Mouse (Mus musculus) embryonic facial prominence, embryonic 12.5 days (tissue): ENCODE data around the gene Dbndd2. TPM values are rescaled to one million over a fixed set of nuclear protein-coding genes. Genes with fewer than 3 reads are reported as not detected.

ENCODE experiments used
- ATAC-seq: fragments of 200-750 bp; cut with Nextera tagmentation; 2 replicates; pipeline ENCODE4 v1.8.0; 2017; ENCODE audit not compliant: insufficient number of reproducible peaks, insufficient read depth, low FRiP score, low TSS enrichment
- H3K27ac ChIP-seq: fragments of 300-500 bp; sonication (generic); 2 replicates; pipeline ENCODE4 v1.5.1; 2016; ENCODE audit warnings: mild to moderate bottlenecking
- H3K27me3 ChIP-seq: fragments of 300-500 bp; sonication (generic); 2 replicates; pipeline ENCODE4 v1.6.1; 2016; ENCODE audit warnings: mild to moderate bottlenecking, moderate library complexity
- H3K36me3 ChIP-seq: fragments of 300-500 bp; sonication (generic); 2 replicates; pipeline ENCODE4 v1.6.1; 2016; ENCODE audit warnings: mild to moderate bottlenecking
- H3K4me1 ChIP-seq: fragments of 300-500 bp; sonication (generic); 2 replicates; pipeline ENCODE4 v1.6.1; 2016
- H3K4me2 ChIP-seq: fragments of 300-500 bp; sonication (generic); replicated peaks from 2 replicates; pipeline ENCODE4 v1.6.1; 2016; ENCODE audit warnings: mild to moderate bottlenecking, moderate library complexity
- H3K4me3 ChIP-seq: fragments of 300-500 bp; sonication (generic); 2 replicates; pipeline ENCODE4 v1.5.1; 2016; ENCODE audit warnings: mild to moderate bottlenecking
- H3K9ac ChIP-seq: fragments of 300-500 bp; sonication (generic); 2 replicates; pipeline ENCODE4 v1.6.1; 2016; ENCODE audit warnings: mild to moderate bottlenecking, moderate library complexity
- H3K9me3 ChIP-seq: fragments of 300-500 bp; sonication (generic); 2 replicates; pipeline ENCODE4 v1.6.1; 2016; ENCODE audit warnings: mild to moderate bottlenecking, moderate library complexity
- WGBS: fragments of 180-500 bp; shearing (Covaris S2); methylation state at CpG from one replicate; pipeline ENCODE4 v1.1.7; 2016; 5-methylcytosine and 5-hydroxymethylcytosine counted together
- polyA plus RNA-seq: library from polyadenylated mRNA; unstranded; fragments of >200 nt; fragmentation: Nextera tagmentation; extraction: Ambion mirVana; gene quantifications from 2 replicates; pipeline ENCODE4 v1.2.1, GENCODE M21; 2016

Dbndd2 gene
- polyA plus RNA-seq, 1 experiment from 2014 or later = 1.7 TPM

- no peak for ATAC-seq
Measured at GRCm38 (mm10) chr2:164487115-164487527, 1.2 kb downstream of the Dbndd2 start.

DNA sequence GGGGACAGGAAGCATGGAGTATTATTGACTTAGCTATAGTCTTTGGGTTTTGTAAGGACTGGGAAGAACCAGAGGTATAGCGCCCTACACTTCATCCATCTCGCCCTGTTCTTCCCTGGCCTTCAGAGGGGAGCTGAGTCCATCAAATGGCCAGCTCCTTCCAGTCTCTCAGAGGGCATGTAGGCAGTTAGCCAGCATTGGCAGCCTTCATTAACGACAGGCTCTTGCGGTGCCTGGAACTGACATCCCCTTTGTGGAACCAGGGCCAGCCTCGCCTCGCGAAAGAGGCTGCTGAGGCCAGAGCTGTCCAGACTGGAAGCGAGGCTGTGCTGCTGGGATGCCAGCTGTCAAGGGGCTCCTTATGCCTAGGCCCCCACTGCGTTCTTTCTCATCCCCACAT, 1.9 kb downstream of the Dbndd2 start:
- Histone ChIP-seq H3K27me3 (peaks cover 46% of the 10 kb centered on the region), H3K4me1 (peaks cover 9% of the 10 kb centered on the region; the same call in 1 of the 2 replicates), H3K27ac (no peak overlapping the region), H3K36me3 (no peaks in the 10 kb centered on the region), H3K4me2 (no peak overlapping the region), H3K9me3 (no peaks in the 10 kb centered on the region), H3K4me3 (no peak overlapping the region), H3K9ac (no peak overlapping the region)
- no peak for ATAC-seq
- WGBS = 57% methylated on average over 9 of the region's 9 CpGs

More at GRCm38 (mm10) chr2:164487115-164487527, 1.2 kb downstream of the Dbndd2 start:
- no peaks in the 10 kb centered on the region for H3K9me3 ChIP-seq
- peaks cover 46% of the 10 kb centered on the region for H3K27me3 ChIP-seq
- peak overlapping the region; percentile 100 for H3K4me2 ChIP-seq
- H3K27ac ChIP-seq = no peak overlapping the region
- 9% methylated on average over 11 of the region's 11 CpGs for WGBS
- H3K9ac ChIP-seq = peak overlapping the region; percentile 68
- H3K36me3 ChIP-seq = no peaks in the 10 kb centered on the region
- peak overlapping the region; percentile 84 for H3K4me3 ChIP-seq
- peaks cover 9% of the 10 kb centered on the region; the same call in 1 of the 2 replicates for H3K4me1 ChIP-seq

DNA sequence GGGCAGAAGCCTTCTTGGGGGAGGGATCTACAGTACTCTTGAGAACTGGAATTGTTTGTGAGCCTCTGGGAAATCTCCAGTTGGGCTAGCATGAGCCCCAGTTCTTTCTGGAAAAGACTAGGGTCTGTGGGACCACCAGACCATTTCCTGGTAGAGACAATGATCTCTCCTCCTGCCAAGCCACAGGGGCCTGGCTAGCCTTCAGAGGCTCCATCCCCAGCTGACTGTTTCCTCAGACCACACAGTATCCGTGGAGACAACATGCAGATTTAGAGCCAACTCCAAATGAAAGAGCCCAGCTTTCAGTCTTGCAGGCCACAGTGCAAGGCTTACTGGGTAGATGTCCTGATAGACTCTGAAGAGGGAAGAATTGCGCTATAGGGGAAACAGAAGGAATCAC, 8.2 kb downstream of the Dbndd2 start:
- no peaks in the 10 kb centered on the region for H3K27me3 ChIP-seq
- H3K4me1 ChIP-seq = peaks cover 6% of the 10 kb centered on the region
- no peak overlapping the region for H3K4me2 ChIP-seq
- ATAC-seq = no peak
- no peak overlapping the region for H3K27ac ChIP-seq
- no peaks in the 10 kb centered on the region for H3K36me3 ChIP-seq
- WGBS = 45% methylated on average over 2 of the region's 2 CpGs
- no peak overlapping the region for H3K9ac ChIP-seq
- no peak overlapping the region for H3K4me3 ChIP-seq
- H3K9me3 ChIP-seq = no peaks in the 10 kb centered on the region

DNA sequence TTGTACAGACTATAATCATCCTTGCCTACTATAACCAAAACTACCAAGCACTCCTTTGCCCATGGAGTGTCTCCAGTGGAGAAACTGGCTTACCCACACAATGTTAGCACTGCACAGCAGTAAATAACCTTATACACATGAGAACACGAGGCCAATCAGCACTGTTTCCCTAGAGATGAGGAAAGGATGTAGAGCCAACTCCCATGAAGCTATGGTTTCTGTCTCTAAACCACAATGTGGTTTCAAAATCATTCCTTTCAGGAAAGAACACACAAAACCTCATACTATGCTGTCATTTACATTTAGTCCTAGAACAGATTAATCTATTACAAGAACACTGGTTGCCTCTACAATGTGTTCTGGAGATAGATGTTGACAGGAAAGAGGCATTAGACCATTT, 10.4 kb downstream of the Dbndd2 start:
- Histone ChIP-seq H3K9me3 (no peaks in the 10 kb centered on the region), H3K36me3 (peaks cover 15% of the 10 kb centered on the region), H3K4me3 (no peak overlapping the region), H3K9ac (no peak overlapping the region), H3K27ac (no peak overlapping the region), H3K27me3 (no peaks in the 10 kb centered on the region), H3K4me2 (no peak overlapping the region), H3K4me1 (peaks cover 6% of the 10 kb centered on the region)
- WGBS = 45% methylated on average over 1 of the region's 1 CpGs
- ATAC-seq = no peak

- no peak within 1 kb of the TSS for H3K27ac ChIP-seq
- H3K9me3 ChIP-seq = no peaks in the 10 kb centered on the region
- peak within 1 kb of the TSS; percentile 73 for H3K4me3 ChIP-seq
- H3K4me2 ChIP-seq = peak within 1 kb of the TSS; percentile 92
- H3K4me1 ChIP-seq = peaks cover 6% of the 10 kb centered on the region
- H3K27me3 ChIP-seq = no peaks in the 10 kb centered on the region
- peaks cover 21% of the 10 kb centered on the region for H3K36me3 ChIP-seq
- peak within 1 kb of the TSS; percentile 61 for H3K9ac ChIP-seq
- 4% methylated on average over 43 of the region's 43 CpGs for WGBS
- ATAC-seq = peak; percentile 91
Measured at GRCm38 (mm10) chr2:164496847-164497690, 11.2 kb downstream of the Dbndd2 start, which contains the start of gene Pigt. Pigt (plus strand) TSS chr2:164497520.

- Histone ChIP-seq H3K27ac (no peak overlapping the region), H3K4me3 (peak overlapping the region; percentile 73), H3K4me1 (peaks cover 6% of the 10 kb centered on the region), H3K9me3 (no peaks in the 10 kb centered on the region), H3K4me2 (peak overlapping the region; percentile 92), H3K27me3 (no peaks in the 10 kb centered on the region), H3K36me3 (peaks cover 28% of the 10 kb centered on the region), H3K9ac (peak overlapping the region; percentile 61)
- 0 out of 2 replicates have a peak, but pooled peaks have one; percentile 30 for ATAC-seq
- 7% methylated on average over 21 of the region's 21 CpGs for WGBS
Measured at GRCm38 (mm10) chr2:164497691-164498268, 11.9 kb downstream of the Dbndd2 start.

- ATAC-seq = no peak
- Histone ChIP-seq H3K9ac (no peak overlapping the region), H3K4me3 (no peak overlapping the region), H3K36me3 (peaks cover 42% of the 10 kb centered on the region), H3K4me1 (peaks cover 6% of the 10 kb centered on the region), H3K4me2 (no peak overlapping the region), H3K27me3 (no peaks in the 10 kb centered on the region), H3K27ac (no peak overlapping the region), H3K9me3 (no peaks in the 10 kb centered on the region)
- 72% methylated on average over 5 of the region's 5 CpGs for WGBS
Measured at GRCm38 (mm10) chr2:164499317-164499716, 13.4 kb downstream of the Dbndd2 start.

DNA sequence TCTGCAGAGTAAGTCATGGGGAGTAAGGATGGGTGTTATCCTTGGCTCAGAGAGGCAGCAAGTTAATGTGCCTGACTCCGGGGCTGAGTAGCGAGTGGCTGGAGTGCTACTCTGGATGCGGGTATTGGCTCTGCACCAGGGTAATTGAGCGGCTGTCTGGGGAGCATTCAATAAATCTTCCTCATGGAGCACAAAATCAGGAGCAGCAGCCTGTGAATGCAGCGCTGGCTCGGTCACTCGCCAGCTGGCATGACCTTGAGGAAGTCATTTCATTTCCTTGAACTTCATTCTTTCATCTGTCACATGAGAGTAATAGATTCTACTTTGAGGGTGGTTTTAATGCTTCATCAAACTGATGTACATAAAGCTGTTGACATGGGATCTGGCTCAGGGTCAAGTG, 14.6 kb downstream of the Dbndd2 start:
- ATAC-seq = no peak
- Histone ChIP-seq H3K36me3 (peaks cover 52% of the 10 kb centered on the region), H3K9ac (no peak overlapping the region), H3K27ac (no peak overlapping the region), H3K27me3 (no peaks in the 10 kb centered on the region), H3K4me2 (no peak overlapping the region), H3K9me3 (0 out of 2 replicates have a peak, but pooled peaks cover 6% of the 10 kb centered on the region), H3K4me1 (peaks cover 6% of the 10 kb centered on the region), H3K4me3 (no peak overlapping the region)
- 91% methylated on average over 7 of the region's 7 CpGs for WGBS

DNA sequence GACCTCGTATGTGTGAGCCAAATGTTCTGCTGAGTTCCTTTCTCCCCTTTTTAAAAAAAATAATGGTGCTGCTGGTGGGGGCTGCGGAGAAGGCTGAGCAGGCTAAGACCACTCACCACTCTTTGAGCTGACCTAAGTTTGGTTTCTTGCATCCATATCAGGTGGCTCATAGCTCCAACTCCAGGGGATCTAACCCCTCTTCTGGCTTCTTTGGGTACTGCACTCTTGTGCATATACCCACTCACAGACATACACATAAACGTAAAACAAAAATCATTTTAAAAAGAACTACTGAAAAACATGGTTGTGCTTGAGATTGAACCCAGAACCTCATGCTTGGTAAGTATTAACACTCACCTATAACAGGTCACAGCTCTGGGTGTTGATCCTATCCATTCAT, 19.0 kb downstream of the Dbndd2 start:
- no peak for ATAC-seq
- no peaks in the 10 kb centered on the region for H3K27me3 ChIP-seq
- H3K27ac ChIP-seq = no peak overlapping the region
- no peak overlapping the region for H3K9ac ChIP-seq
- H3K36me3 ChIP-seq = peaks cover 62% of the 10 kb centered on the region
- H3K4me1 ChIP-seq = no peaks in the 10 kb centered on the region
- H3K4me2 ChIP-seq = no peak overlapping the region
- no peak overlapping the region for H3K4me3 ChIP-seq
- H3K9me3 ChIP-seq = 0 out of 2 replicates have a peak, but pooled peaks cover 6% of the 10 kb centered on the region
- 95% methylated on average over 3 of the region's 3 CpGs for WGBS

GRCm38 (mm10) chr2:164505619-164506347, 19.9 kb downstream of the Dbndd2 start:
- no peak for ATAC-seq
- Histone ChIP-seq H3K36me3 (peaks cover 54% of the 10 kb centered on the region), H3K27me3 (no peaks in the 10 kb centered on the region), H3K4me2 (no peak overlapping the region), H3K4me1 (no peaks in the 10 kb centered on the region), H3K9ac (no peak overlapping the region), H3K9me3 (0 out of 2 replicates have a peak, but pooled peaks cover 6% of the 10 kb centered on the region), H3K27ac (no peak overlapping the region), H3K4me3 (no peak overlapping the region)
- 91% methylated on average over 4 of the region's 4 CpGs for WGBS

DNA sequence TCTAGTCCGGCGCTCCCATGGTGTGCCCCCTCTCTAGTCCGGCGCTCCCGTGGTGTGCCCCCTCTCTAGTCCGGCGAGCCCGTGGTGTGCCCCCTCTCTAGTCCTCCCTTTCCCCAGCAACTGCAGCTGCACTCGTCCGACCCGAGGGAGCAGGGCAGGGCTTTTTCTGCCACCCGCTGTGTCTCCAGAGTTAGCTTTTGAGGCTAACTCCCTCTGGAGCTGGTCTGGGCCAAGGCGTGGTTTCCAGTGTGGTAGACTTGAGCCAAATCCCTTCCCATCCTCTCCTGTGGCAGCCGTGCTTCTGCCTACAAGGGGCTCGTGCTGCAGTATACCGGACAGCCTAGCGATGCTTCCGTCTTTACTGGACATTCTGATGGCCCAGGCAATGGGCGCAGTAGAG, 21.9 kb downstream of the Dbndd2 start:
- Histone ChIP-seq H3K9me3 (0 out of 2 replicates have a peak, but pooled peaks cover 6% of the 10 kb centered on the region), H3K36me3 (peaks cover 36% of the 10 kb centered on the region), H3K4me1 (no peaks in the 10 kb centered on the region), H3K27me3 (no peaks in the 10 kb centered on the region), H3K4me2 (no peak overlapping the region), H3K4me3 (no peak overlapping the region), H3K27ac (no peak overlapping the region), H3K9ac (no peak overlapping the region)
- no peak for ATAC-seq
- 85% methylated on average over 19 of the region's 19 CpGs for WGBS
